Mouse (Mus musculus): Measurements from ENCODE around the gene Psg22. TPM values are rescaled to one million over a fixed set of nuclear protein-coding genes. Genes with fewer than 3 reads are reported as not detected.
"Not testable (repeated sequence)": the region's sequence is repeated elsewhere in the genome, so short reads cannot be mapped to it uniquely, and the experiment has no call there.

The Psg22 gene
- polyA plus RNA-seq, 1 experiment from 2014 or later, result not detected

DNA sequence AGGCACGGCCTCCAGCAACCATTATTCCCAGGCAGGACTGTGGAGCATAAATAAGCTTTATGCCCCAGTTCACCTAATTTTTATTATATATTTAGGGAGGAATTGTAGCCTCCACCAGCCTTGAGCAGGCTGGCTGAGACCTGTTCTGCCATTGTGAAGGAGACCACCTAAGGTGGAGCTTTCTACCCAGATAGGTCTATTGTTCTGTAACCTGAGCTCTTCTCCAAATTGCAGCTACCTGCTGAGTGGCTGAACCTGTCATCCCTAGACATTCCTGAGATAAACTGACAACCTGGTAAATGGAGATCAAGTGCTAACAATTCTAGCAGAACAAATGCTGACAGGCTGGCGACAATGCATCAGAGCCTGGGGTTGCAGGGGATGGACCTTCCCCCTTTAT is 45.0 kb downstream of the Psg22 start:
- H3K27me3 ChIP-seq (ENCODE audit: control insufficient read depth, insufficient read depth, low read length); H3K9ac ChIP-seq (ENCODE audit: low read length); H3K27ac ChIP-seq (ENCODE audit: low read depth, low read length); H3K4me1 ChIP-seq (ENCODE audit: control insufficient read depth, insufficient read depth, low read length); H3K9me3 ChIP-seq (ENCODE audit: control insufficient read depth, low read length); H3K4me2 ChIP-seq (ENCODE audit: low read depth); ATAC-seq (ENCODE audit: insufficient read depth, low FRiP score, low TSS enrichment); H3K36me3 ChIP-seq (ENCODE audit: control insufficient read depth, insufficient read depth, low read length); DNase-seq (ENCODE audit: low spot score); H3K4me3 ChIP-seq (ENCODE audit: low read depth, low read length): not testable (repeated sequence)
- WGBS, result no CpG with 5 or more reads among the region's 2 CpGs

Other genes starting within 250 kb of the Psg22 start
- not detected in 2 replicates for gene Psg26, start 233.9 kb upstream of the Psg22 start, polyA plus RNA-seq (2014; fragmentation: Nextera tagmentation; extraction: Ambion mirVana)
- not detected in 2 replicates for gene Psg25, start 185.8 kb upstream of the Psg22 start, polyA plus RNA-seq (2014; fragmentation: Nextera tagmentation; extraction: Ambion mirVana)
- gene Psg27, start 150.8 kb upstream of the Psg22 start, polyA plus RNA-seq (2014; fragmentation: Nextera tagmentation; extraction: Ambion mirVana), result not detected in 2 replicates
- gene Psg23, start 101.6 kb upstream of the Psg22 start, polyA plus RNA-seq (2014; fragmentation: Nextera tagmentation; extraction: Ambion mirVana), result not detected in 2 replicates
- not detected in 2 replicates for gene Psg21, start 61.4 kb upstream of the Psg22 start, polyA plus RNA-seq (2014; fragmentation: Nextera tagmentation; extraction: Ambion mirVana)
- gene Psg20, start 31.9 kb upstream of the Psg22 start, polyA plus RNA-seq (2014; fragmentation: Nextera tagmentation; extraction: Ambion mirVana), result not detected in 2 replicates
- gene Psg19, start 80.4 kb downstream of the Psg22 start, polyA plus RNA-seq (2014; fragmentation: Nextera tagmentation; extraction: Ambion mirVana), result not detected in 2 replicates
- not detected in 2 replicates for gene Psg17, start 103.5 kb downstream of the Psg22 start, polyA plus RNA-seq (2014; fragmentation: Nextera tagmentation; extraction: Ambion mirVana)
- gene Mill2, start 121.9 kb downstream of the Psg22 start, polyA plus RNA-seq (2014; fragmentation: Nextera tagmentation; extraction: Ambion mirVana), result not detected in 2 replicates
- 1.4 and 2.1 TPM in 2 replicates for gene Pglyrp1, start 153.2 kb downstream of the Psg22 start, polyA plus RNA-seq (2014; fragmentation: Nextera tagmentation; extraction: Ambion mirVana)
- gene Ccdc61, start 192.3 kb downstream of the Psg22 start, polyA plus RNA-seq (2014; fragmentation: Nextera tagmentation; extraction: Ambion mirVana), result 25.5 and 26.2 TPM in 2 replicates
- gene Nova2, start 207.8 kb downstream of the Psg22 start, polyA plus RNA-seq (2014; fragmentation: Nextera tagmentation; extraction: Ambion mirVana), result 8.2 and 10.0 TPM in 2 replicates